Mouse (Mus musculus): Measurements from ENCODE around the gene Sdr39u1.

Sdr39u1 gene

GRCm38 (mm10) chr14:55899701-55900413 lies at the start of gene Sdr39u1:
Sdr39u1 (minus strand) TSS chr14:55900293.
- peak; percentile 90 for DNase-seq

- no peak for DNase-seq
These were observed 46.3 kb upstream of the Sdr39u1 start for GRCm38 (mm10) chr14:55946269-55946969.

- no peak for DNase-seq
These were observed 44.5 kb upstream of the Sdr39u1 start, which contains the start of gene Cma1 for GRCm38 (mm10) chr14:55944575-55944974. Cma1 (minus strand) TSS chr14:55944675.

- no peak for DNase-seq
These were observed 43.5 kb upstream of the Sdr39u1 start for GRCm38 (mm10) chr14:55943601-55944000.

- DNase-seq: peak; percentile 15
These were observed 40.1 kb upstream of the Sdr39u1 start for GRCm38 (mm10) chr14:55940070-55940800.

- DNase-seq: no peak
These were observed 33.5 kb upstream of the Sdr39u1 start for GRCm38 (mm10) chr14:55933586-55933985.

- no peak for DNase-seq
These were observed 29.3 kb upstream of the Sdr39u1 start for GRCm38 (mm10) chr14:55929263-55929997.

GRCm38 (mm10) chr14:55926847-55927246 lies 26.8 kb upstream of the Sdr39u1 start:
- DNase-seq: no peak

GRCm38 (mm10) chr14:55922475-55923232 lies 22.6 kb upstream of the Sdr39u1 start:
- no peak for DNase-seq

GRCm38 (mm10) chr14:55918240-55919082 lies 18.4 kb upstream of the Sdr39u1 start:
- DNase-seq: peak; percentile 71

GRCm38 (mm10) chr14:55913406-55913805 lies 13.3 kb upstream of the Sdr39u1 start:
- DNase-seq: no peak

GRCm38 (mm10) chr14:55905518-55905917 lies 5.4 kb upstream of the Sdr39u1 start:
- no peak for DNase-seq

GRCm38 (mm10) chr14:55900414-55900755 lies 292 bp upstream of the Sdr39u1 start:
- DNase-seq: no peak

GRCm38 (mm10) chr14:55898947-55899346 lies 1.1 kb downstream of the Sdr39u1 start:
- no peak for DNase-seq

GRCm38 (mm10) chr14:55897671-55898070 lies 2.4 kb downstream of the Sdr39u1 start:
- DNase-seq: no peak

- no peak for DNase-seq
These were observed 13.3 kb downstream of the Sdr39u1 start for GRCm38 (mm10) chr14:55886571-55887382.

- DNase-seq: no peak
These were observed 14.3 kb downstream of the Sdr39u1 start for GRCm38 (mm10) chr14:55885791-55886271.

- peak; percentile 65 for DNase-seq
These were observed 14.8 kb downstream of the Sdr39u1 start for GRCm38 (mm10) chr14:55885114-55885790.

- peak; percentile 93 for DNase-seq
These were observed 15.4 kb downstream of the Sdr39u1 start, which contains the start of gene Khnyn for GRCm38 (mm10) chr14:55884713-55885113. Khnyn (plus strand) TSS chr14:55884947.
